Mouse (Mus musculus) erythroblast, embryonic 14.5 days (primary cell): ENCODE measurements around the gene Cog5. TPM values are rescaled to one million over a fixed set of nuclear protein-coding genes. Genes with fewer than 3 reads are reported as not detected.
A peak's percentile ranks its signal among the peaks of the same experiment; 100 is the strongest.

ENCODE experiments used
- H3K27me3 ChIP-seq: 2 replicates; pipeline ENCODE4 v1.6.1; 2012; ENCODE audit warnings: inconsistent platforms; ENCODE audit not compliant: control insufficient read depth
- H3K36me3 ChIP-seq: 2 replicates; pipeline ENCODE4 v1.6.1; 2012; ENCODE audit warnings: mild to moderate bottlenecking, inconsistent platforms; ENCODE audit not compliant: control insufficient read depth
- H3K4me1 ChIP-seq: 2 replicates; pipeline ENCODE4 v1.6.1; 2012; ENCODE audit warnings: inconsistent platforms; ENCODE audit not compliant: control insufficient read depth
- H3K4me3 ChIP-seq: replicated peaks from 2 replicates; pipeline ENCODE3; 2012; ENCODE audit warnings: moderate library complexity, mild to moderate bottlenecking, inconsistent platforms
- H3K9me3 ChIP-seq: 2 replicates; pipeline ENCODE4 v1.6.1; 2012; ENCODE audit warnings: low read length, inconsistent platforms, mixed read lengths; ENCODE audit not compliant: control insufficient read depth
- GATA1 ChIP-seq: IDR thresholded peaks from 2 replicates; pipeline ENCODE4 v1.6.1; 2012; ENCODE audit warnings: low read length, inconsistent platforms, mixed read lengths
- TAL1 ChIP-seq: IDR thresholded peaks from 3 replicates; pipeline ENCODE4 v1.6.1; 2012; ENCODE audit warnings: low read length, inconsistent platforms, mixed read lengths
- polyA plus RNA-seq: library from polyadenylated mRNA; stranded (reverse); fragments of >175 nt; gene quantifications from 2 replicates; pipeline ENCODE4 v1.2.3, GENCODE M21; 2012

Gene Cog5
- polyA plus RNA-seq, 1 experiment = 0.03 TPM

DNA sequence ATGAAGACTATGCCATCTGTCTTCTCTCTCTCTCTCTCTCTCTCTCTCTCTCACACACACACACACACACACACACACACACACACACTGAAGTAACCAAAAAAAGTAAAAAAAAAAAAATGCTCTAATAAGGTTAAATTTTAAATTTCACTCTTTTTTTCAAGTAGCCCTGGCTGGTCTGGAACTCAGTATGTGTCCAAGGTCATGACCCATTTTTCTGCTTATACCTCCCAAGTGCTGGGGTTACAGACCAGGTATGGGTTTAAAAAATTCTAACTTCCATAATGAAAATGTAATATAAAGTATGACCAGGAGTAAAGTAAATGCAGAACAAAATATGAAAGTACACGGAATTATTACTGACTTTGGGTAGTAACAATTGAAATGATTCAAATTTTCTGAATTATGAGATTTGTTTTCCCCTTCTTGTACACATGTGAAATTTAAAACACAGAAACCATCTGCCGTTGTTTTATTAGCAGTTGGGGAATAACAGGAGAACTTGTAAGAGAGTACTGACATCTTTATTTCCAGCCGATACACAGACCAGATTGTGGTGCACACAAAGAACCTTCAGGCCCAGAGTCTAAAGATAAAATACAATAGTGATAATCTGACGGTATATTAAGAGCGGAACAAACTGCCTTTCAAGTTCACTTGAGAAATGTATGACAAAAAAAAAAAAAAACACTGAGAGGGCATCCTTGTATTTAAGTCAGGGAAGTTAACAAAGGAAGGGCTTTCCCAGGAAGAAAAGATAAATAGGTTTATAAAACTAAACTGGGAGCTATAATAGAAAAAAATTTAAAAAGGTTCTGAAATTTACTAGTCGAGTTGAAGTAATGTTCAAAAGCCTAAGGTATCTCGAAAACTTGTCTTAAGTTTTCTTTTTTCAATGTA is 293.7 kb downstream of the Cog5 start:
- TF ChIP-seq GATA1 (no peak), TAL1 (no peak)
- Histone ChIP-seq H3K27me3 (no peaks in the 10 kb centered on the region), H3K9me3 (no peaks in the 10 kb centered on the region), H3K4me1 (peaks cover 55% of the 10 kb centered on the region), H3K4me3 (peak overlapping the region; percentile 92), H3K36me3 (peaks cover 16% of the 10 kb centered on the region)

DNA sequence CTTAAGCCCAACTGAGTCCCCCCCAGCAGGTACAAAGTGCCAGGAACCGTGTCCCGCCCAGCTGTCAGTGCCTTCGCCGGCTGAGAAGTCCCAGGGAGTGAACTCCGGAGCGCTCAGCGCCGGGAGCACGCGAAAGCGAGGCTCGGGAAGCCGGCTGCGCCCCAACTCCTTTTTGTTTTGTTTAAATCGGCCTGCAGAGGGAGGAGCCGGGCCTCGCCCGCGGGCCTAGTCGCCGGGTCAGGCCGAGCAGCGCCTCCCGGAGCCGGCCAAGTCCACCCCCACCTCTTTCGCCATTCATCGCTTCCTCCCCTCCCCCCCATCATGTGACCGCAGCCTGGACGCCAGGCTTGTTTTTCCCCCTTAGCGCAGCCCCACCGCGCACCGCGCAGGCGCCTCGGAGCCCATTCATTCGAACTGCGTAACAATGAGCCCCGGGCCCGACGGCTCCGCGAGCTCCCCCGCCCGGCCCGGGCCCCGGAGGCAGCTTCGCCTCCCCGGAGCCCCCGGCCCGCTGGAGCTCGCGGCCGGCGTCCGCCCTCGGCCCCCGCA is 294.6 kb downstream of the Cog5 start:
- TF ChIP-seq TAL1 = no peak
- no peak for TF ChIP-seq GATA1
- Histone ChIP-seq H3K9me3 (no peaks in the 10 kb centered on the region), H3K4me1 (peaks cover 46% of the 10 kb centered on the region), H3K4me3 (peak overlapping the region; percentile 92), H3K27me3 (no peaks in the 10 kb centered on the region), H3K36me3 (peaks cover 10% of the 10 kb centered on the region)

DNA sequence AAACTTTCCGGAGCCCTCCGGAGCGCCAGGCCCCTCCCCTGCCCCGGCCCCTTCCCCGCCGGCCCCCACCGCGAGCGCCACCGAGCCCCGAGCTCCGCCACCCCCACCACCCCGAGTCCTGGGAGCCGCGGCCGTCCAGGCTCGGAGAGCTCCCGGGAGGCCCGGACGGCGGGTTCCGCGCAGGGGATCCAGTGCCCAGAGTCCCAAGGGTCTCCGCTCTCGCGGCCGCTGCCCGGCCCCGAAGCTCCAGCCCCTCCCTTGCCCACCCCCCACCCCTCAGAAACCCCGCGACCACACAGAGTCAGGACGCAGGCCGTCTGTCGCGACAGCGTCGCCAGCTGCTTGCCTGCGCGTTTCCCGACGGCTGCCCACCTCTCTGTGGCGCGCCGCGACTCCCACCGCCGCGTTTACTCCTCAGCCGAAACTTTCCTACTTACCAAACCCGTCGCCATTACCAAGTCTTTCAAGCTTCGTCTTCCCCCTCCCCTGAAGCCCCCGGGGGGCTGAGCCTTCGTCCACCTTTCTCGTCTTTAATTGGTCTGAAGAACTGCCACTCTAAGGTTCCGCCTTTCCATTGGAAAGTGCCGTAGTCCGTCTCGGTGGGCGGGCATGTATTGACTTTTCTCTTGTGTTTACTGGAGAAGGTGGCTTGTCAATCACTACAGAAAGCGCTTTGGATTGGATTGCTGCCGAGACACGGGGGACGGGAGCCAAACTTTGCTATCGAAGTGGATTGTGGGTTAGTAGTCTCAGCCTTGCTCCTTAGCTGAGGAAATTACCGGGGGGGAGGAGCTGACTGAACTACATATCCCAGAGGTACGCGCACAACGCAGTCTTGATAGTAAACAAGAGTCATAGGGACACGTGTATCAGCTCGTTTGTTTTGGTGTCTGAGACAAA is 295.3 kb downstream of the Cog5 start, which contains the start of gene Hbp1:
Gene Hbp1 (minus strand): TSS at position 777 of the 900 bp plus-strand sequence.
- TF ChIP-seq TAL1 = no peak
- TF ChIP-seq GATA1 = peak; percentile 68
- H3K36me3 ChIP-seq = peaks cover 10% of the 10 kb centered on the region
- H3K27me3 ChIP-seq = no peaks in the 10 kb centered on the region

DNA sequence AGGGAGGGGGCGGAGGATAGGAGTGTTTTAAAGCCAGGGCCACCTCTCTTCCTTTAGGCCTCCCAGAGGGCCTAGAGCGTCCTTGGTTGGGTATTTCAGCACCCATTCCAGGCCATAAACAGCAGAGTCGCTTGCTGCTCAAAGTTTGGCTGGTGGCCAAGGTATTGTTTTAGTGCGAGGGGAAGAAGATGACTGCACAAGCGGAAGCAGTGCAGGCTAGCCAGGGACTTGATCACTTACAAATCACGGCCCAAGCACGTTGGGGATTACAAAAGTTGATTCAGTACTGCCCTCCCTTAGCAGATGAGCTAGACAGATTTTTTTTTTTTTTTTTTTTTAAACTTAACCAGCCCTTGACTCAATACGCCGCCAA is 296.0 kb downstream of the Cog5 start:
- Histone ChIP-seq H3K27me3 (no peaks in the 10 kb centered on the region), H3K4me1 (peaks cover 37% of the 10 kb centered on the region), H3K36me3 (peaks cover 6% of the 10 kb centered on the region), H3K9me3 (no peaks in the 10 kb centered on the region), H3K4me3 (peak overlapping the region; percentile 92)
- TF ChIP-seq GATA1 = no peak
- TF ChIP-seq TAL1 = no peak

More for the DNA sequence above, 295.3 kb downstream of the Cog5 start, which contains the start of gene Hbp1:
- peaks cover 43% of the 10 kb centered on the region for H3K4me1 ChIP-seq
- H3K9me3 ChIP-seq = no peaks in the 10 kb centered on the region
- H3K4me3 ChIP-seq = peak within 1 kb of the TSS; percentile 92

- H3K4me1 ChIP-seq = peaks cover 9% of the 10 kb centered on the region
- TF ChIP-seq TAL1 (no peak), GATA1 (no peak)
- H3K4me3 ChIP-seq = no peak overlapping the region
- H3K27me3 ChIP-seq = no peaks in the 10 kb centered on the region
- no peaks in the 10 kb centered on the region for H3K9me3 ChIP-seq
- H3K36me3 ChIP-seq = peaks cover 44% of the 10 kb centered on the region
Measured at GRCm38 (mm10) chr12:31955843-31956242, 301.2 kb downstream of the Cog5 start.

DNA sequence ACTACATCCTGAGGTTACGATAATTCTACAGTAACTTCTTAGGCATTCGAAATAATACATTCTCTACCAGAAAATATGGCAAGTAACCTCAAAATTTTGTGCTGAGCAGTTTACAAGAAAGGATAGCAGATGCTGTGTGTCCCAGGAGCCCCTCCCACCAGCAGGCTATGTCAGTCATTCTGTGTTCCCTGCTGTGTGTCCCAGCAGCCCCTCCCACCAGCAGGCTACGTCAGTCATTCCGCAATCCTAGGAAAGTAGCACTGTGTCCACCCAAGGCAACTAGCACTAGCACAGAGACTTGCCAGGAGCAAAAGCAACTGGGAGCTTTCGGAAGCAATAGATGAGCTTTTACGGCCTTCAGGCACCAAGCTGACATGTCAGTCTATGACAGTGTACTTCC is 309.4 kb downstream of the Cog5 start:
- peaks cover 88% of the 10 kb centered on the region for H3K36me3 ChIP-seq
- no peak overlapping the region for H3K4me3 ChIP-seq
- H3K9me3 ChIP-seq = no peaks in the 10 kb centered on the region
- H3K4me1 ChIP-seq = peaks cover 36% of the 10 kb centered on the region
- no peaks in the 10 kb centered on the region for H3K27me3 ChIP-seq
- TF ChIP-seq TAL1 (no peak), GATA1 (no peak)

DNA sequence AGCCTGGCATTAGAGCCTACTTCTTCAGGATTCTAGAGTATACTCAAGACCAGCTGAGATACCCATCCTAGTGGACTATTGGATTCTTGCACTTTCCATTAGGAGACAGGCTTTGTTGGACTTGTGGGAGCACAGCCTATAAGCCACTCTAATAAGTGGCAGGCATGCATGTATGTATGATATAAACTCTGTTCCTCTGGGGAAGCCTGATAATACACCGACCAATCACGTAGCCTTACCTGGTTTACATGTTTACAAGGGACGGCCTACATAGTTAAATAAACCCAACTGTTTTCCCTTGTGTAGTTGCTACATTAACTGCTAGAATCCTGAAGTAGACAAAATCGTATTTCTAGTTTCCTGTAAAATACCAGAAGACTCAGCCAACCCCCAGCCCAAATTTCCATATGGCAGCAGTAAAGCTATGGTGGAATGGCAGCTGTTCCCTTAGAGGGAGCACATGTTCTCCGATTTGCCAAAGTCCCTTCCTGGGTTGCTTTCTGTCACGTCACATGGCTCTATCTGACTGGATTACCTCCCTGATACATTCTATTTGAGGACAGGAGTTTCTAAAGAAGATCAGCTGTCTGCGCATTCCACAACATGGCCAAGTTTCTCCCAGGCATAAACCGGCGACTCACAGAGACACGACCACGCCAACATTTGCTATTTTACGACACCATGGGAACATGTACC is 311.0 kb downstream of the Cog5 start:
- H3K27me3 ChIP-seq = no peaks in the 10 kb centered on the region
- no peaks in the 10 kb centered on the region for H3K9me3 ChIP-seq
- H3K36me3 ChIP-seq = peaks cover 88% of the 10 kb centered on the region
- TF ChIP-seq GATA1 (no peak), TAL1 (peak; percentile 26; the same call in 1 of the 3 replicates)
- H3K4me3 ChIP-seq = no peak overlapping the region
- peaks cover 38% of the 10 kb centered on the region for H3K4me1 ChIP-seq

- peaks cover 88% of the 10 kb centered on the region for H3K36me3 ChIP-seq
- H3K4me1 ChIP-seq = peaks cover 38% of the 10 kb centered on the region
- no peak overlapping the region for H3K4me3 ChIP-seq
- TF ChIP-seq TAL1 = peak; percentile 59
- TF ChIP-seq GATA1 = peak; percentile 15; the same call in 1 of the 2 replicates
- H3K9me3 ChIP-seq = no peaks in the 10 kb centered on the region
- no peaks in the 10 kb centered on the region for H3K27me3 ChIP-seq
Measured at GRCm38 (mm10) chr12:31966405-31966804, 311.7 kb downstream of the Cog5 start.
